Mouse (Mus musculus) lung, postnatal 14 days (tissue): ENCODE measurements around the gene Timm44.
"Not testable (repeated sequence)": the region's sequence is repeated elsewhere in the genome, so short reads cannot be mapped to it uniquely, and the experiment has no call there.

ENCODE experiments used
- DNase-seq: peaks from one replicate; pipeline ENCODE4 v3.0.0; 2021

Timm44 gene

GRCm38 (mm10) chr8:4263105-4263791 lies 12.5 kb downstream of the Timm44 start:
- DNase-seq: no peak

GRCm38 (mm10) chr8:4259805-4260170 lies 15.9 kb downstream of the Timm44 start:
- DNase-seq: no peak

- DNase-seq: peak; percentile 98
Observed at GRCm38 (mm10) chr8:4259125-4259804, 16.4 kb downstream of the Timm44 start, which contains the start of gene Ctxn1. Gene Ctxn1, minus strand, starts transcription at chr8:4259274.

- DNase-seq: no peak
Observed at GRCm38 (mm10) chr8:4258678-4259077, 17.0 kb downstream of the Timm44 start.

- peak; percentile 83 for DNase-seq
Observed at GRCm38 (mm10) chr8:4258233-4258632, 17.5 kb downstream of the Timm44 start.

- no peak for DNase-seq
Observed at GRCm38 (mm10) chr8:4257350-4257749, 18.4 kb downstream of the Timm44 start.

GRCm38 (mm10) chr8:4256911-4257310 lies 18.8 kb downstream of the Timm44 start:
- no peak for DNase-seq

GRCm38 (mm10) chr8:4255471-4255870 lies 20.2 kb downstream of the Timm44 start:
- DNase-seq: not testable (repeated sequence)

GRCm38 (mm10) chr8:4254001-4254400 lies 21.7 kb downstream of the Timm44 start:
- DNase-seq: peak; percentile 33

- DNase-seq: peak; percentile 97
Observed at GRCm38 (mm10) chr8:4252934-4253841, 22.5 kb downstream of the Timm44 start, which contains the start of gene Snapc2. Gene Snapc2, plus strand, starts transcription at chr8:4253080.

- DNase-seq: no peak
Observed at GRCm38 (mm10) chr8:4252116-4252760, 23.5 kb downstream of the Timm44 start.

- DNase-seq: peak; percentile 89
Observed at GRCm38 (mm10) chr8:4250306-4250970, 25.3 kb downstream of the Timm44 start.

- DNase-seq: no peak
Observed at GRCm38 (mm10) chr8:4249213-4249612, 26.5 kb downstream of the Timm44 start.

- no peak for DNase-seq
Observed at GRCm38 (mm10) chr8:4247951-4248540, 27.7 kb downstream of the Timm44 start, which contains the start of gene Tgfbr3l. Gene Tgfbr3l, plus strand, starts transcription at chr8:4248214.

- no peak for DNase-seq
Observed at GRCm38 (mm10) chr8:4247241-4247640, 28.5 kb downstream of the Timm44 start.

- no peak for DNase-seq
Observed at GRCm38 (mm10) chr8:4245737-4246136, 30.0 kb downstream of the Timm44 start.

GRCm38 (mm10) chr8:4245061-4245460 lies 30.7 kb downstream of the Timm44 start:
- no peak for DNase-seq

GRCm38 (mm10) chr8:4239193-4239890 lies 36.4 kb downstream of the Timm44 start:
- DNase-seq: no peak

GRCm38 (mm10) chr8:4238434-4239192 lies 37.1 kb downstream of the Timm44 start, which contains the start of the genes Map2k7 and Gm49320:
Gene Map2k7, plus strand, starts transcription at chr8:4238740.
Gene Gm49320, plus strand, starts transcription at chr8:4238865.
- peak; percentile 100 for DNase-seq

GRCm38 (mm10) chr8:4237814-4238433 lies 37.8 kb downstream of the Timm44 start:
- DNase-seq: peak; percentile 25
